Mouse (Mus musculus) kidney, adult 2 months (tissue): ENCODE data around the gene Leap2. TPM values are rescaled to one million over a fixed set of nuclear protein-coding genes. Genes with fewer than 3 reads are reported as not detected.
A peak's percentile ranks its signal among the peaks of the same experiment; 100 is the strongest.

Source experiments
- DNase-seq: peaks from one replicate; pipeline ENCODE4 v3.0.0; 2021
- H3K27ac ChIP-seq: fragments of 200-500 bp; 2 replicates; pipeline ENCODE4 v1.5.1; 2012; ENCODE audit warnings: low read depth, low read length, control low read depth, inconsistent platforms; ENCODE audit not compliant: insufficient read depth
- H3K27me3 ChIP-seq: fragments of 200-500 bp; replicated peaks from 2 replicates; pipeline ENCODE4 v1.6.1; 2012; ENCODE audit warnings: mild to moderate bottlenecking, moderate library complexity, low read length, inconsistent platforms; ENCODE audit not compliant: control insufficient read depth, insufficient read depth
- H3K36me3 ChIP-seq: fragments of 200-500 bp; 2 replicates; pipeline ENCODE4 v1.6.1; 2012; ENCODE audit warnings: mild to moderate bottlenecking, moderate library complexity, low read length, inconsistent platforms; ENCODE audit not compliant: control insufficient read depth, insufficient read depth
- H3K4me1 ChIP-seq: fragments of 200-500 bp; 2 replicates; pipeline ENCODE4 v1.6.1; 2011; ENCODE audit warnings: low read length; ENCODE audit not compliant: control insufficient read depth, insufficient read depth
- H3K4me3 ChIP-seq: fragments of 200-500 bp; 2 replicates; pipeline ENCODE4 v1.5.1; 2011; ENCODE audit warnings: mild to moderate bottlenecking, low read depth, low read length, control low read depth; ENCODE audit not compliant: insufficient read depth
- CTCF ChIP-seq: fragments of 200-500 bp; conservative IDR thresholded peaks from 2 replicates; pipeline ENCODE4 v1.5.1; 2011; ENCODE audit warnings: low read depth, mild to moderate bottlenecking, control low read depth, low read length, moderate library complexity, mixed read lengths; ENCODE audit not compliant: insufficient read depth, insufficient read length
- POLR2A ChIP-seq: fragments of 200-500 bp; IDR thresholded peaks from one replicate; pipeline ENCODE4 v1.6.1; 2011; ENCODE audit warnings: low read depth, low read length, control low read depth
- WGBS: fragments of 180-500 bp; shearing (Covaris S2); methylation state at CpG from one replicate; pipeline ENCODE4 v1.1.7; 2018; 5-methylcytosine and 5-hydroxymethylcytosine counted together
- polyA plus RNA-seq: library from polyadenylated mRNA; depleted of rRNA; stranded (reverse); fragments of >200 nt; gene quantifications from 2 replicates; pipeline ENCODE4 v1.2.3, GENCODE M21; 2012

Leap2 gene
- polyA plus RNA-seq, 1 experiment: not detected

GRCm38 (mm10) chr11:53461727-53462126 is 38.8 kb upstream of the Leap2 start:
- no peak for TF ChIP-seq POLR2A
- TF ChIP-seq CTCF: no peak
- Histone ChIP-seq H3K4me3 (no peak overlapping the region), H3K4me1 (peaks cover 6% of the 10 kb centered on the region; the same call in 1 of the 2 replicates), H3K27ac (no peak overlapping the region), H3K36me3 (no peaks in the 10 kb centered on the region), H3K27me3 (no peaks in the 10 kb centered on the region)
- peak; percentile 67 for DNase-seq
- WGBS: 40% methylated on average over 5 of the region's 5 CpGs

DNA sequence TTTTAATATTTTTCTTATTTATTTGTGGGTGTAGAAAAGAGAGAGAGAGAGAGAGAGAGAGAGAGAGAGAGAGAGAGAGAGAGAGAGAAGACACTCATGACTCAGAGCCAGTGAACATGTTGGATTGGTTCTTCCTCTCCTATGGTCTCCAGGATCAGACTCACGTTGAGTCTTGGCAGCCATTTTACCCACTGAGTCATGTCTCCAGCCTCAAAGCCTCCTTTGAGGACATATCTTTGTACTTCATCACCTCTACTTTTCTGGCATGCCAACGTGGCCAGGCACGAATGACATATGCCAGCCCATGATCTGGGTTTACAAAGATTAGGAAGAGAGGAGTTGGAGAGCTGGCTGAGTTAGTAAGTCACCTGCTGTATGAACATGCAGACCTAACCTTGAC is 37.2 kb upstream of the Leap2 start:
- no peaks in the 10 kb centered on the region for H3K36me3 ChIP-seq
- WGBS: 87% methylated on average over 3 of the region's 3 CpGs
- H3K27me3 ChIP-seq: no peaks in the 10 kb centered on the region
- TF ChIP-seq CTCF (no peak), POLR2A (no peak)
- no peak for DNase-seq
- H3K27ac ChIP-seq: no peak overlapping the region
- no peak overlapping the region for H3K4me3 ChIP-seq
- peaks cover 4% of the 10 kb centered on the region; the same call in 1 of the 2 replicates for H3K4me1 ChIP-seq

GRCm38 (mm10) chr11:53458996-53459395 is 36.0 kb upstream of the Leap2 start:
- Histone ChIP-seq H3K4me1 (peaks cover 4% of the 10 kb centered on the region; the same call in 1 of the 2 replicates), H3K27ac (no peak overlapping the region), H3K27me3 (no peaks in the 10 kb centered on the region), H3K4me3 (no peak overlapping the region), H3K36me3 (no peaks in the 10 kb centered on the region)
- TF ChIP-seq POLR2A: no peak
- TF ChIP-seq CTCF: no peak
- WGBS: 71% methylated on average over 3 of the region's 3 CpGs
- DNase-seq: no peak

DNA sequence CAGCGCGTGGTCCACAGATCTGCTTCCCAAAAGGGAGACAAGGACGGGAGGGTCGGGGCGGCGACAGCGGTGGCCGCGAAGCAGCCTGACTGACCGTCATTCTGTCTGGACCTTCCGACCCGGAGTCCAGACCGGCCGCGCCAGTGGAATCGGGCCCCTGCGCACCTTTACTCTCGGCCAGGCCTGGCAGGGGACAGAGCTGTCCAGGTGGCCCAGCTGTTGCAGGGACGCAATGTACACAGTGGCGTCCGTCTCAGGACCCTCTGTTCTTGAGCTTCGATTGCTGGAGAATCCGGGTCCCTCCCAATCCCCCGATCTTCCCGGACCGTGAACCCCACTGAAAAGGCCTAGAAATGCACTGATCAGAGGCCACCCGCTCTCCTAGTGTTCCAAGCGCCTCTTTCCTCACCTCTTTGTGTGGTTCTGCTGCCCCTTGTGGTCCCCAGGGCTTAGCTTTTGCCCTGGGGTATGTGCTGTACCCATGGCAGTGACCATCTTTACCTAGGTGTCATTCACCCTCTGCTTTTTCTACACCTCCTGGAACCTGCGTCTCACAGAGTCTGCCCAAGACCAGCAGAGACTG is 34.5 kb upstream of the Leap2 start:
- peak; percentile 21 for DNase-seq
- H3K36me3 ChIP-seq: no peaks in the 10 kb centered on the region
- TF ChIP-seq POLR2A (no peak), CTCF (peak; percentile 37; the same call in 1 of the 2 replicates)
- H3K4me1 ChIP-seq: peaks cover 4% of the 10 kb centered on the region; the same call in 1 of the 2 replicates
- WGBS: 19% methylated on average over 29 of the region's 29 CpGs
- H3K4me3 ChIP-seq: peak overlapping the region; percentile 64
- H3K27me3 ChIP-seq: no peaks in the 10 kb centered on the region
- no peak overlapping the region for H3K27ac ChIP-seq

- peaks cover 4% of the 10 kb centered on the region; the same call in 1 of the 2 replicates for H3K4me1 ChIP-seq
- TF ChIP-seq POLR2A (no peak), CTCF (peak; percentile 55)
- DNase-seq: peak; percentile 69
- H3K27ac ChIP-seq: no peak within 1 kb of the TSS
- 5% methylated on average over 42 of the region's 42 CpGs for WGBS
- no peaks in the 10 kb centered on the region for H3K27me3 ChIP-seq
- peak within 1 kb of the TSS; percentile 64 for H3K4me3 ChIP-seq
- no peaks in the 10 kb centered on the region for H3K36me3 ChIP-seq
Measured at GRCm38 (mm10) chr11:53456474-53457371, 33.8 kb upstream of the Leap2 start, which contains the start of the genes Gm10447 and Shroom1. Gene Gm10447 (minus strand): TSS chr11:53457110. Gene Shroom1 (plus strand): TSS chr11:53457205.

DNA sequence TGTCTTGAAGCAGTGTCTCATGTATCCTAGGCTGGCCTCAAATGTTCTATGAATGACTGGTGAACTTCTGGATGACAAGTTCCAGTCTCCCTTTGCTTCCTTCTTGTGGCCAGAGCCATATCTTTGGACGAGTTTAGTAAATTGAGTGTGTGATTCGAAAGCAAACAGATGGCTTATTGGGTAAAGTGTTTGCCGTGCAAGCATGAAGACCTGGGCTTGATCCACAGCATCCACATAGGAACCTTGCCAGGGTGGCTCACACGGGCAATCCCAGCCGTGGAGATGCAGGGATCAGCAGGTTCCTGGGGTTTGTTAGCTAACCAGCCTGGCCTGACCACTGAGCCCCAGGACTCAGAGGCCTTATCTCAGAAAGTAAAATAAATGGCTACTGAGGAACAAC is 30.1 kb upstream of the Leap2 start:
- no peak overlapping the region for H3K27ac ChIP-seq
- WGBS: 88% methylated on average over 5 of the region's 5 CpGs
- DNase-seq: no peak

DNA sequence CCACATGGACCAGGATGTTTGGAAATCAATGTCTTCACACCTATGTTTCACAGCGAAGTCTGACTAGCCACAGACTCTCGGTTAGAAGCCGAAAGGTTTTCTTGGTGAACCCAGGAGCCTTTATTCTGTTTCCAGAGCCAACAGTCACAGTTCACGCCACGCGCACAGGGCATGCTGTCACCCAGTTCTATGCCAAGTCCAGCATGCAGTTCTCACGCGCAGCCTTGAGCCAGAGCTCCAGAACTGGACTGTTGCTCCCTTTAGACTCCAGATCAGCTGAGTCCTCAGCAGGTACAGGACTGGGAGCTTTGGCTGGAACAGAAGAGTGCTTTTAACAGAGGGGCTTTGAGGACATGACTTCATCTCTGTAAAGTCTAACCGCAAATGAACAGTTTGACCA is 29.4 kb upstream of the Leap2 start:
- H3K36me3 ChIP-seq: no peaks in the 10 kb centered on the region
- H3K4me3 ChIP-seq: no peak overlapping the region
- H3K4me1 ChIP-seq: peaks cover 4% of the 10 kb centered on the region; the same call in 1 of the 2 replicates
- no peaks in the 10 kb centered on the region for H3K27me3 ChIP-seq
- peak; percentile 65 for DNase-seq
- WGBS: 81% methylated on average over 9 of the region's 9 CpGs
- TF ChIP-seq CTCF (no peak), POLR2A (no peak)
- H3K27ac ChIP-seq: no peak overlapping the region

More for the DNA sequence above, 30.1 kb upstream of the Leap2 start:
- H3K4me1 ChIP-seq: peaks cover 4% of the 10 kb centered on the region; the same call in 1 of the 2 replicates
- no peak overlapping the region for H3K4me3 ChIP-seq
- TF ChIP-seq POLR2A (no peak), CTCF (no peak)
- H3K27me3 ChIP-seq: no peaks in the 10 kb centered on the region
- H3K36me3 ChIP-seq: no peaks in the 10 kb centered on the region
